Mouse (Mus musculus) colon, adult 2 months (tissue): ENCODE data around the gene Btnl9. TPM values are rescaled to one million over a fixed set of nuclear protein-coding genes. Genes with fewer than 3 reads are reported as not detected.

Source experiments
- polyA plus RNA-seq: library from polyadenylated mRNA; depleted of rRNA; stranded (reverse); fragments of >200 nt; gene quantifications from 2 replicates; pipeline ENCODE4 v1.2.3, GENCODE M21; 2012; rRNA removed

Gene Btnl9
- 0.95 and 2.9 TPM in 2 replicates for polyA plus RNA-seq

GRCm38 (mm10) chr11:49186955-49187488, at the start of gene Btnl9:
Gene Btnl9 (minus strand): TSS chr11:49187159.

GRCm38 (mm10) chr11:49203129-49203768, 16.3 kb upstream of the Btnl9 start, which contains the start of gene Zfp62:
Gene Zfp62 (plus strand): TSS chr11:49203292.

DNA sequence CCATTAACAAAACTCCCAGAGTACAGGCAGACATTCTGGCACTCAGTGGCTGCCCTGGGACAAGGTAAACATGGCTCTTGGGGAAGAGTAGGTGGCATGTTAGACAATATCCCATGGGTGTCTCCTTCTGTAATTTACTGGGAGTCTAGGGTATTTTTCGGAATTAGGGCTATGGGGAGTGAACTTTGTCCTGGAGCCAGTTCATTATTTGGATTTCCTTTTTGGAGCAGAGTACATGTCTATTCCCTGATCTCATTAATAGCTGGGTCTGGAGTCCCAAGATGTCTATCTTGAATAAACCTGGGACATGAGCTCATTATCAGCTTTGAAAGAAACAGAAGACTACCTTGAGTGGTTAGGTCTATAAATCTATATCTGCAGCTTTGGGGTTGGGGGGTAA, 32.9 kb downstream of the Btnl9 start, which contains the start of gene Olfr1394:
TSS of gene Olfr1394 (plus strand) at position 301 of the 400 bp plus-strand sequence.

DNA sequence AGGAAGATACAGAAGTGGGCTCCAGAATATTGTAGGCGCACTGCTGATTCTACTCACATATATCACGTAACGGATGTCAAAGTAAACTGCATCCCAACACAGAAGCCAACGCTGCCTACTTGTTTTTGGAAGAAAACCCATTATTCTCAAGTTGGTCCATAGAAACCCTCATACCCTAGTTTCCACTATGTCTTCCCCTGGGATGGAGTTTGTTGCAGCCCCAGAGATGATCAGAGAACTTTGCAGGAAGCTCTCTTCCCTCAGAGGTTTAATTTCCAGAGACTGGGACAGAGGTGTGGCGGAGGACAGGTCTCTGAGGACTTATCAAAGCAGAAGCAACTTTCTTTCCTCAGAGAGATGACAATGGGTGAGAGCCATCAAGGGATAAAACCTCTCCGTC, 45.0 kb downstream of the Btnl9 start, which contains the start of gene Olfr1395:
TSS of gene Olfr1395 (plus strand) at position 301 of the 400 bp plus-strand sequence.

Other genes starting within 250 kb of the Btnl9 start
- 3.6 and 3.9 TPM in 2 replicates for gene Psme2b, start 241.0 kb downstream of the Btnl9 start, polyA plus RNA-seq
- gene Olfr56, start 208.3 kb downstream of the Btnl9 start, polyA plus RNA-seq, result not detected in 2 replicates
- gene 9930111J21Rik1, start 207.8 kb downstream of the Btnl9 start, polyA plus RNA-seq, result 0.79 and 1.2 TPM in 2 replicates
- gene Gm12185, start 194.9 kb downstream of the Btnl9 start, polyA plus RNA-seq, result 0.03 and 0.07 TPM in 2 replicates
- 0.15 and 0.20 TPM in 2 replicates for gene Tgtp1, start 193.0 kb downstream of the Btnl9 start, polyA plus RNA-seq
- 0.57 and 0.64 TPM in 2 replicates for gene 9930111J21Rik2, start 135.9 kb downstream of the Btnl9 start, polyA plus RNA-seq
- 0.34 and 1.0 TPM in 2 replicates for gene Tgtp2, start 123.0 kb downstream of the Btnl9 start, polyA plus RNA-seq
- gene Ifi47, start 110.6 kb downstream of the Btnl9 start, polyA plus RNA-seq, result 2.0 and 2.4 TPM in 2 replicates
- gene Olfr1396, start 72.3 kb downstream of the Btnl9 start, polyA plus RNA-seq, result 0.15 TPM in 1 of 2 replicates, not detected in the other
- gene Olfr1395, start 44.9 kb downstream of the Btnl9 start, polyA plus RNA-seq, result not detected in 2 replicates
- gene Olfr1394, start 32.8 kb downstream of the Btnl9 start, polyA plus RNA-seq, result not detected in 2 replicates
- 1.7 and 2.2 TPM in 2 replicates for gene Zfp62, start 16.1 kb upstream of the Btnl9 start, polyA plus RNA-seq
- gene Mgat1, start 57.0 kb upstream of the Btnl9 start, polyA plus RNA-seq, result 159 and 190 TPM in 2 replicates
- 0.05 and 0.08 TPM in 2 replicates for gene Olfr1393, start 91.1 kb upstream of the Btnl9 start, polyA plus RNA-seq
- 0.22 TPM in 1 of 2 replicates, not detected in the other for gene Olfr1392, start 98.1 kb upstream of the Btnl9 start, polyA plus RNA-seq
- not detected in 2 replicates for gene Olfr10, start 117.6 kb upstream of the Btnl9 start, polyA plus RNA-seq
- not detected in 2 replicates for gene Olfr1391, start 135.6 kb upstream of the Btnl9 start, polyA plus RNA-seq
- not detected in 2 replicates for gene Olfr1390, start 148.0 kb upstream of the Btnl9 start, polyA plus RNA-seq
- not detected in 2 replicates for gene Olfr1389, start 235.9 kb upstream of the Btnl9 start, polyA plus RNA-seq
- 0.10 and 0.26 TPM in 2 replicates for gene Olfr1388, start 249.5 kb upstream of the Btnl9 start, polyA plus RNA-seq